Mouse (Mus musculus): ENCODE data around the gene Cox8b. TPM values are rescaled to one million over a fixed set of nuclear protein-coding genes. Genes with fewer than 3 reads are reported as not detected.
A peak's percentile ranks its signal among the peaks of the same experiment; 100 is the strongest.

Gene Cox8b
- total and polyA plus RNA-seq, 3 experiments = not detected

DNA sequence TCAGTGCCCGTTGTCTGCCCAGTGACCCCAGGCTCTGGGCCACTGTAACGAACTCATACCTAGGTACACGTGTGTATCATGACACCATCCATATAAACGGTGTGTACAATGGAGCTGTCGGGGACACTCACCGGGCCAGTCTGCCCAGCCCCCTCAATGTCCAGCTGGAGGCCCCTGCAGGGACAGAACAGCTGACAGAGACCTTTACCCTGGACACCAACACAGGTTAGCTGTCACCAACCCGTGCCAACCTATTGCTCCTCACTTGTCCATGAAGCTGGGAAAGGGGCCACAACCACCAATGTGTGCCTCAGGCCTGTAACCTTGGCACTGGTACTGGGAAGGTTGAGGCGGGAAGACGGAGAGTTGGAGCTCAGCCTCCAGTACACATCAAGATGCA, 42.1 kb upstream of the Cox8b start:
- Histone ChIP-seq H3K4me3 (replicated peaks in 1 of 3; ENCODE audit: low read depth in 2 of 3, low read length in 2 of 3, poor library complexity in 1 of 3) (peak overlapping the region in 2 of 3 experiments; percentile 19 to 47), H3K4me2 (ENCODE audit: insufficient read depth, low read depth, poor library complexity, severe bottlenecking) (peak overlapping the region; percentile 33; the same call in 1 of the 2 replicates), H3K4me1 (ENCODE audit: control insufficient read depth in 1 of 2, insufficient read depth in 2 of 2) (peaks cover 22 to 54% of the 10 kb centered on the region in 2 experiments), H3K36me3 (replicated peaks in 1 of 2; ENCODE audit: control insufficient read depth in 1 of 2, insufficient read depth in 1 of 2, low read length in 1 of 2) (peaks cover 8 to 29% of the 10 kb centered on the region in 2 experiments), H3K27ac (ENCODE audit: insufficient read depth, low read depth) (peak overlapping the region; percentile 81), H3K79me2 (replicated peaks; ENCODE audit: control insufficient read depth, extremely low read depth, insufficient read depth, poor library complexity, severe bottlenecking) (no peaks in the 10 kb centered on the region), H3K9me3 (replicated peaks; ENCODE audit: low read length) (no peaks in the 10 kb centered on the region), H3K27me3 (replicated peaks) (no peaks in the 10 kb centered on the region), H3K9ac (ENCODE audit: insufficient read depth, low read depth) (no peak overlapping the region)
- in situ Hi-C loops (cut with MboI; ENCODE audit: low pct_ligation_motif_present, low pct_unique_long_range_greater_than_20kb, low sequenced_read_pairs) = no loop called here
- no peak for DNase-seq (ENCODE audit: extremely low read depth)
- TF ChIP-seq SIN3A (IDR thresholded peaks at IDR 0.05; ENCODE audit: low read length) (no peak), USF1 (IDR thresholded peaks at IDR 0.05; ENCODE audit: low read depth, low read length) (no peak), MYC (IDR thresholded peaks at IDR 0.05; ENCODE audit: low read depth, low read length) (no peak), RAD21 (IDR thresholded peaks at IDR 0.05; ENCODE audit: low read depth, low read length) (no peak), EP300 (IDR thresholded peaks at IDR 0.05; ENCODE audit: low read length) (no peak), KAT2A (IDR thresholded peaks at IDR 0.05; ENCODE audit: insufficient replicate concordance, low read length) (no peak), ZKSCAN1 (IDR thresholded peaks at IDR 0.05; ENCODE audit: borderline replicate concordance, low read depth, low read length) (no peak), CTCF (conservative IDR thresholded peaks at IDR 0.05 in 1 of 2, IDR thresholded peaks at IDR 0.05 in 1 of 2; ENCODE audit: low read depth in 2 of 2, low read length in 2 of 2) (no peak), POLR2AphosphoS2 (IDR thresholded peaks at IDR 0.05; ENCODE audit: low read depth, low read length) (no peak), MAX (IDR thresholded peaks at IDR 0.05; ENCODE audit: low read length) (no peak), ELF1 (IDR thresholded peaks at IDR 0.05; ENCODE audit: low read depth, low read length) (no peak), ZNF384 (IDR thresholded peaks at IDR 0.05; ENCODE audit: low read depth, low read length) (no peak), E2F4 (IDR thresholded peaks at IDR 0.05; ENCODE audit: insufficient replicate concordance, low read depth, low read length) (no peak)
- dilution Hi-C loops (cut with MboI; ENCODE audit: extremely low pct_ligation_motif_present, extremely low pct_unique_long_range_greater_than_20kb, low sequenced_read_pairs) = no loop called here

DNA sequence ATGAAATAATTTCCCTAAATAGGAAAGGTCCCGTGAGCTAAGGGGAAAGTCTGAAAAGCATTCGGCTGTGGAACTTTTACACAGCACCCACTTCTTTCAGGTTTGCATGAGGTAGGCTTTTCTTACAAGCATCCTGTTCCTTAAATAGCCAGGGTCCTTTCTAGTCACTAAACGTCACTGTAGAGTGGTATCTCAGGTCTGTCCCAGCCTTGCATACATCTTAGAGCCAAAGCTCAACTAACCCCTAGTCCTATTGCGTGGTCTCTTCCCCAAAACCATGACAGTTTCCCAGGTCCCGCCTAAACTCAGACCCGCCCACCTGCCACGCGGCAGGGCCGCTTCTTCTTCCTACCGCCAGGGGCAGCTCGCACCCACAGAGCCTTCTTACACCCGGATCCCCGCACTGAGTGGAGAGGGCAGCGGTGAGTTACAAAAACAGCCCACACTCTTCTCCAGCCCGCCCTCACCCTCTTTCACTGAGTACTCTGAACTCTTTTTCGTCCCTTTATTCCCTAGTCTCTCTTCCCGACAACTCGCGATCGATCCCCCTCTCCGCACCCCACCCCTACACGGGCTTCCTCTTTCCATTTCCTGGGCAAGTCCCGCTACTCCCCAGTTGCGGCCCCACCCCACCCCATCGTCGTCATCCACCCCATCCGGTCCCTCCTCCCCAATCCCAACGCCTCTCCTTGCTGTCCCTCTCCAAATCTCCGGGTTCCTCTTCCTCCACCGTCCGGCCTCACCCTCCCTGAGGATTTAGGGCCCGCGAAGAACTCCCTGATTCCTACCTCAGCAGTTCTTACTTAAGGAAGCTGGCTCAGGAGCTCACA, 41.2 kb upstream of the Cox8b start, which contains the start of gene Pgghg:
Gene Pgghg (plus strand): TSS at position 170 of the 830 bp plus-strand sequence.
- DNase-seq (ENCODE audit: extremely low read depth) = peak; percentile 90
- Histone ChIP-seq H3K9me3 (replicated peaks; ENCODE audit: low read length) (no peaks in the 10 kb centered on the region), H3K27me3 (replicated peaks) (no peaks in the 10 kb centered on the region), H3K36me3 (replicated peaks in 1 of 2; ENCODE audit: control insufficient read depth in 1 of 2, insufficient read depth in 1 of 2, low read length in 1 of 2) (peaks cover 6 to 20% of the 10 kb centered on the region in 2 experiments), H3K4me3 (replicated peaks in 1 of 3; ENCODE audit: low read depth in 2 of 3, low read length in 2 of 3, poor library complexity in 1 of 3) (peak within 1 kb of the TSS; percentile 23 to 47 (median 26)), H3K79me2 (replicated peaks; ENCODE audit: control insufficient read depth, extremely low read depth, insufficient read depth, poor library complexity, severe bottlenecking) (no peaks in the 10 kb centered on the region), H3K4me1 (ENCODE audit: control insufficient read depth in 1 of 2, insufficient read depth in 2 of 2) (peaks cover 22 to 54% of the 10 kb centered on the region in 2 experiments), H3K9ac (ENCODE audit: insufficient read depth, low read depth) (peak within 1 kb of the TSS; percentile 46), H3K4me2 (ENCODE audit: insufficient read depth, low read depth, poor library complexity, severe bottlenecking) (peak within 1 kb of the TSS; percentile 33), H3K27ac (ENCODE audit: insufficient read depth, low read depth) (peak within 1 kb of the TSS; percentile 81)
- in situ Hi-C loops (cut with MboI; ENCODE audit: low pct_ligation_motif_present, low pct_unique_long_range_greater_than_20kb, low sequenced_read_pairs) (no loop called here), dilution Hi-C loops (cut with MboI; ENCODE audit: extremely low pct_ligation_motif_present, extremely low pct_unique_long_range_greater_than_20kb, low sequenced_read_pairs) (no loop called here)
- peak; percentile 76 for TF ChIP-seq EP300 (IDR thresholded peaks at IDR 0.05; ENCODE audit: low read length)
- TF ChIP-seq CHD2 (IDR thresholded peaks at IDR 0.05; ENCODE audit: low read length) = peak; percentile 61
- peak; percentile 47 to 71; a peak in 3 of 4 replicates for TF ChIP-seq CTCF (conservative IDR thresholded peaks at IDR 0.05 in 1 of 2, IDR thresholded peaks at IDR 0.05 in 1 of 2; ENCODE audit: low read depth in 2 of 2, low read length in 2 of 2)
- TF ChIP-seq UBTF (IDR thresholded peaks at IDR 0.05; ENCODE audit: low read depth, low read length) = no peak
- TF ChIP-seq JUN (IDR thresholded peaks at IDR 0.05; ENCODE audit: insufficient read depth, low read depth, low read length) = peak; percentile 32; the same call in 1 of the 2 replicates
- peak; percentile 91 for TF ChIP-seq SIN3A (IDR thresholded peaks at IDR 0.05; ENCODE audit: low read length)
- peak; percentile 77; the same call in 1 of the 2 replicates for TF ChIP-seq E2F4 (IDR thresholded peaks at IDR 0.05; ENCODE audit: insufficient replicate concordance, low read depth, low read length)
- TF ChIP-seq CHD1 (IDR thresholded peaks at IDR 0.05; ENCODE audit: low read depth, low read length) = no peak; the same call in 1 of the 2 replicates
- TF ChIP-seq USF1 (IDR thresholded peaks at IDR 0.05; ENCODE audit: low read depth, low read length) = no peak
- peak; percentile 63; the same call in 1 of the 2 replicates for TF ChIP-seq TCF12 (IDR thresholded peaks at IDR 0.05; ENCODE audit: low read depth, low read length)
- peak; percentile 95 for TF ChIP-seq MYC (IDR thresholded peaks at IDR 0.05; ENCODE audit: low read depth, low read length)
- TF ChIP-seq ETS1 (conservative IDR thresholded peaks at IDR 0.05; ENCODE audit: low read depth, low read length) = peak; percentile 74; the same call in 1 of the 2 replicates
- TF ChIP-seq MEF2A (IDR thresholded peaks at IDR 0.05; ENCODE audit: borderline replicate concordance, low read depth, low read length) = peak; percentile 94
- peak; percentile 84 for TF ChIP-seq TBP (conservative IDR thresholded peaks at IDR 0.05; ENCODE audit: low read depth, low read length)
- peak; percentile 90 for TF ChIP-seq BHLHE40 (IDR thresholded peaks at IDR 0.05; ENCODE audit: low read depth, low read length)
- TF ChIP-seq USF2 (conservative IDR thresholded peaks at IDR 0.05; ENCODE audit: low read depth, low read length) = no peak
- peak; percentile 72; the same call in 1 of the 2 replicates for TF ChIP-seq POLR2AphosphoS2 (IDR thresholded peaks at IDR 0.05; ENCODE audit: low read depth, low read length)
- TF ChIP-seq PAX5 (IDR thresholded peaks at IDR 0.05; ENCODE audit: low read length) = no peak
- TF ChIP-seq IRF4 (IDR thresholded peaks at IDR 0.05; ENCODE audit: low read depth, low read length) = peak; percentile 48
- peak; percentile 34 for TF ChIP-seq RAD21 (IDR thresholded peaks at IDR 0.05; ENCODE audit: low read depth, low read length)
- TF ChIP-seq KAT2A (IDR thresholded peaks at IDR 0.05; ENCODE audit: insufficient replicate concordance, low read length) = 0 out of 2 replicates have a peak, but pooled peaks have one; percentile 26
- peak; percentile 71 for TF ChIP-seq RCOR1 (conservative IDR thresholded peaks at IDR 0.05; ENCODE audit: low read depth, low read length)
- TF ChIP-seq NRF1 (IDR thresholded peaks at IDR 0.05; ENCODE audit: low read depth, low read length) = no peak
- TF ChIP-seq MXI1 (IDR thresholded peaks at IDR 0.05; ENCODE audit: low read depth, low read length) = peak; percentile 91; the same call in 1 of the 2 replicates

All from CH12.LX (cell line).